Mouse (Mus musculus): Measurements from ENCODE around the gene H2al2a.
"Not testable (repeated sequence)": the region's sequence is repeated elsewhere in the genome, so short reads cannot be mapped to it uniquely, and the experiment has no call there.

Gene H2al2a

DNA sequence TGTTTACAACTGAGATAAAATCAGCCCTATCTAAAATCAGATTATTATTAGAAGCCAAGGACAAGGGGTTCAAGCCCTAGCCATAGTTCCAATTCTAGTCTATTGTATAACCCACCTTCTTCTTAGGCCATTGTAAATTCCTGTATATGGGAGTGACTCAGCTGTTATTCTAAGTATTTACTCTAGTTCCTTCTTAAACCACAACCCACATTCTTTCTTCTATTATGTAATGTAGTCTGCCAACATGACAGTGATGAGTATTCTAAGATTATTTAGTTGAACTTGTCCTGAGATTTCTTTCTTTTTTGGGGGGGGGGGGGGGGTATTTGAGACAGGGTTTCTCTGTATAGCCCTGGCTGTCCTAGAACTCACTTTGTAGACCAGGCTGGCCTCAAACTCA, 19.1 kb downstream of the H2al2a start:
- DNase-seq (ENCODE audit: extremely low read depth, low read depth, low spot score), result not testable (repeated sequence)

DNA sequence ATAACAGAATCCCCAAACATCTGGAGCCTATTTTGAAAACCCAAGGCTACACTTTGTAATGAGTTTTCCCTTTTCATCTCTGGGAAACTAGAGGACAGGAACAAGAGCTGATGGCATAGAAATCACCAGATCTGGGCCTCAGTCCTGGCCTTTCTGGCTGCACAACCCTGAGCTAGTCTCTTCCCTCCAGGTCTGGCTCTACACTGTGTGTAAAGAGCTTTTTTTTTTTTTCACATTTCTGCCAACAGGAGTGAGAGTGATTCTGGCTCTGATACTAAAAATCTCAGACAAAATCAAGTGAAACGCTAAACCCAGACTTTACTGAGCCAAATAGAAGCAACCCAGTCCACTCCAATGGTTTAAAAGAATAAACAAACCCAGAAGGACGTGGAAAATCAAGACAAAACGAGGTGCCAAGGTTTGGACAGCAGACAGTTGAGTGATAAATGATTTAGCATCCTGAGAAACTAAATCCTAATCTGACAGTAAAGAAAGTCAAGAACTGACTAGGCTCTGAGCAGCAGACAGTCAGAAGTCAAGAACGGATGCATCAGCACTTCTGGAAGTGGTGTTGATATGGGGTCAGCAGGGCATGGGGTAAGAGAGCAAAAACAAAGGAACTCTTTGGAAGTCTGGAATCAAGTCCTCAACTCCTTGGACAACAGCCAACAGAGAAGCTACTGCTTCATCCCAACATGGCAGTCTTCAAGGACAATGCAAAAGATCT, 21.0 kb downstream of the H2al2a start:
- DNase-seq (ENCODE audit: extremely low read depth, low read depth, low spot score), result no peak

DNA sequence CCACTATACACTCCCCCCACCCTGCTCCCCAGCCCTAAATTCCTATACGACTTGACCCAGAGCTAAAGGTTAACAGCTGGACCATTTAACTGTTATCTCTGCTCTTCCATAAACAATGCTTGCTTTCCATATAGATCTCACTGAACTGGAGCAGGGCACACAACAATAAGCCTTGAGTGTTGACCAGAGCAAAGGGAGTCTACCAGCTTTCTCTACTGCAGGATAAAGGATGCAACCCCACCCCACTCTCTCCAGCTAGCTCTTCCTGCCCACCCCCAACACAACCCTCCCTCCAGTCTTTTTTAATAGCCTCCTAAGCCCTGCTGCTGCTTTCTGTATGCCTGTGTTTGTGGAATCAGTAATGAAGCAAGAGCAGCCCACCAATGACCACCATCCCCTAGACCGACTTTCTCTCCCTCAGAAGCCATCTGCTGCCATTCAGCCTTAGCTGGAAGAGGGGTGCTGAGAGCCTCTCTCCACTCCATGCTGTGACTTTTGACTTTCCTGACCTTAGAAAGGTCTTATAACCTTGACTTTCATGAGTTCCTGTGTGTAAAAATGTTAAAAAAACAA, 22.8 kb downstream of the H2al2a start:
- DNase-seq (ENCODE audit: extremely low read depth, low read depth, low spot score), result no peak

DNA sequence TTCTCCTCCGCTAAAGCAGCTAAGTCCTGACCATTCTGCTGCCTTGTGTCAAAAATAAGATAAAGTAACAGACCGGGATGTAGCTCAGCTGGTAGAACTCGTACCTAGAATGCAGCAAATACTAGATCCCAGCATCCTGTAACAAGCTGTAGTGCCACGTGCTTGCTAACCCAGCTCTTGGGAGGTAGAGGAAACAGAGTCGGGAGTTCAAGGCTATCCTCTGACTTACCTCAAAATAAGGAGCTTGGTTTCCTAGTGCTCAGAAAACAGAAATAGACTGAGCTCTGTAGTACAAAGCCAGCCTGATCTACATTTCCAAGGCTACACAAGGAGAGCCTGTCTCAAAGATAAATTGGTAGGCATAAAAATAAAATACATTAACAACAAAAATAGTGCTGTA, 23.5 kb downstream of the H2al2a start:
- DNase-seq (ENCODE audit: extremely low read depth, low read depth, low spot score), result no peak

DNA sequence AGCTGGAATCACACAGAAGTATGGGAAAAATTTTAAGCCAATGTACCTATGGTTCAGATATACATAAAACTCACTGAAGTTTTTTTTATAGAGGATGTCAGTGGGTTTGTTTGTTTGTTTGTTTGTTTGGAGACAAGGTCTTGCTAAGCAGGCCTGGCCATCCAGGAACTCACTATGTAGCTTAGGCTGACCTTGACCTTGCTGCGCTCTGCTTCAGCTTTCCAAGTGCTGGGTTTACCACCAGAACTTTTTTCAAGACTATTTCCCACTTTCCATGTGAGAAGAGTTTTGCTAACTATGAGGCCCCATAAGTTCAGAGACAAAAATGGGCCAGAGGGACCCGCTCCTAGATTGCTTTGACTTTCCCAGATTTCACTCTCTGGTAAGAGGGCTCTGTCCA, 23.9 kb downstream of the H2al2a start:
- no peak for DNase-seq (ENCODE audit: extremely low read depth, low read depth, low spot score)

DNA sequence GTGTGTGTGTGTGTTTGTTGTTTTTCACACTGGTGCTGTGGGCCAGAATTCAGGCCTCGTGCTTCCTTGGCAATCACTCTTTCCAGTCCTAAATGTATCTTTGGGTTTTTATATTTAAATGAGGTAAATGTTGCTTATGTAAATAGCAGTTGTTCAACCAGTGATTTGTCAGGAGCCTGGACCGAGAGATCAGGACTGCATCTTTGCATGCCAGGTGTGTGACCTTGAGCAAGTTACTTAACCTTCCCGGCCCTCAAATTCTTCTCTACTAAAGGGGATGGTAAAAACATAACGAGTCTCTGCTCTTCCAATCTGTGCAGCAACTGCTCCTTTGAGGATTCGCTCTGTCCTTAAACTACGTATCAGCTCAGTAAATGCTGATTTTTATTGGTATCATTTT, 25.4 kb downstream of the H2al2a start:
- DNase-seq (ENCODE audit: extremely low read depth, low read depth, low spot score), result no peak

DNA sequence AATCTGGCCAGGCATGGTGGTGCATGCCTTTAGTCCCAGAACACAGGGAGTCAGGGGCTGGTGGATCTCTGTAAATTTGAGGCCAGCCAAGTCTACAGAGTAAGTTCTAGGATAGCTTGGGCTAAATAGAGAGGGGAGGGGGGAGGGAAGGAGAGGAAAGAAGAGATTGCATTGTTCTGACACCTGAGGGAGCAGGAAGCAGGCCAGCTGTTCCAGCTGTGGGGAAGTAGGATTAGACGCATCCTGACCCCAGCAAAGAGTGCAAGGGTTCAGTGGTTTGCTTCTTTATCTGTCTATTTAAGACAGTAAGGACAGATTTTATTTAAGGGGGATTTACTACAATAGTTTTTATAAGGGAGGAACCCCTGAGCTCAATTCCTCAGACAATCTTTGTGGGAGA, 26.1 kb downstream of the H2al2a start:
- DNase-seq (ENCODE audit: extremely low read depth, low read depth, low spot score), result no peak

DNA sequence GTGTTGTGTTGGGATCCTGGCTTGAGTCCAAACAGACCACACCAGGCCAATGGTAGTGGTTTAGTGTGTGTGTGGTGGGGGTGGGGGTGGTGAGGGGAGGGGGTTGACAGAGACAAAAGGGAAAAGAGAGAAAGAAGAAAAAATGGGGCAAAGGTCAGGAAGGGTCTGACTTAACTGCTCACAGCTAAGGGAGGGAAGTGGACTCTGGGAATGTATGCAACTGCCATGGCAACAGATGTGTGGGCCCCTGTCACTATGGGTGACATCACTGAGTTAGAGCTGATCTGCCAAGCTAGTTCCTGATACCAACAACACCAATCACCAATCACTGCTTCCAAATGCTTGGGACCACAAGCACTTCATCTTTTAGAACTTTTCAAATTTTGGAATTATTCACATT, 26.6 kb downstream of the H2al2a start:
- no peak for DNase-seq (ENCODE audit: extremely low read depth, low read depth, low spot score)

DNA sequence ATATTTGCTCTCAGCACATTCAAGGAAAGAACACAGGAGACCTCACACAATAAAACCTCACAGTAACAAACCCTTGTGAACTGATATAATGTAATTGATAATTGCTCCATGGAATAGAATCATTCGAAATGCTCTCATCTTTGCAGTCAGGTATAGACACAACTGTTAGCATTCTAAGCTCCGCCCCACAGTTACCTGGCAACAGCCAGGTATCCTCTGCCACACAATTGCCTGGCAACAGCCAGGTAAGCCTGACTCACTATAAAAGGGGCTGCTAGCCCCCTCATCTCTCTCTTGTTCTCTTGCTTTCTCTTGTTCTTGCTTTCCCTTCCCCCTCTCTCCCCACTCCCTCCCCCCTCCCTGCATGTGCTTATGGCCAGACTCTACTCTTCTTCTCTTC, 28.2 kb downstream of the H2al2a start:
- no peak for DNase-seq (ENCODE audit: extremely low read depth, low read depth, low spot score)

DNA sequence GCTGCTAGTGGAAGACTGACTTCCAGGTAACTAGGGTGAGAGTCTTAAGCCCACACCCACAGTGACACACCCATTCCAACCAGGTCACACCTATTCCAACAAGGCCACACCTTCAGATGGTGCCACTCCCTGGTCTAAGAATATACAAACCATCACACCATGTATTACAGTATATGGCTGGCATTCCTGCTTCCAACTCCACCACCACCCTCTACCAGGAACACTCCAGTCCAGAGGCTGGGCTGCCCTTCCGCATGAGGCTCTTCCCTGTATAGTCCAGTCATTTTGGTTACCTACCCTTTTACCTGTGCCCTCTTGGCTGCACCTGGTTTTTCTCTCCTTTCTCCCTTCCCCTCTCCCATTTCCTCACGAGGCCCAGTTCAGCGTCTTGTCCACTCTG, 28.7 kb downstream of the H2al2a start:
- DNase-seq (ENCODE audit: extremely low read depth, low read depth, low spot score), result not testable (repeated sequence)

DNA sequence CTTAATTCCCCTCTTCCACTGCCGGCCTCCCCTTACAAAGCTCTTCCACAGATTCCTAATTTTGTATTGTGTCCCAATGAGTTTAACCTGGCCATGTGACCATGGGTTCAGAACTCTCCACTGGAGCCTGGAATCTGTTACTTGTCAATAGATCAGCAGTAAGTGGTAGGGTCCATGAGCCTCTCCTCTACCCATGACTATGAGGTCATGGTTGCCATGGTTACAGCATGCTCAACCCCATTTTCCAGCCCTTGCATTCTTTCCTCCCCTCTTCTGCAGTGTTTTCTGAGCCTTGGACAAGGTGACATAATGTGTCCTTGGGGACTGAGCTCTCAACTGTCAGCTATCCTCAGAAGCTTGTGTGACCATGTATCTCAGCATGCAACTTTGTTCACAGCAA, 37.3 kb downstream of the H2al2a start:
- no peak for DNase-seq (ENCODE audit: extremely low read depth, low read depth, low spot score)

DNA sequence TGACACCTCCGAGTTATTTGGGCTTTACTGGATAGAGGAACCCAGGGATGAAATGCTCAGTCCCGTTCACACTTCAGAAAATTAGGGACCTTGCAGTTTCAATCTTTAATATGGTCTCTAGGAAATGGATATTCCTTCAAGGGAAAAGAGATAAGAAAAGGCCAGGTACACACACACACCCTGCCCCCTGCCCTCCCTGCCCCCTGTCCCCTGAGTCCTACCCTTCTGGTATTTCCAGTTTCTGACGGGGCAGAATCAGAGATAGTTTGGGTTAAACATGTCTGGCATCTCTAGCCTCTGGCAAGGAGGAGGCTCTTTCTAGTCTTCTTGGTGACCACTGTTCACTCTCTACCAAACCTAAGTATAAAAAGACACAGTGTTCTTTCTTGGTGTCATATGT, 49.9 kb downstream of the H2al2a start:
- no peak for DNase-seq (ENCODE audit: extremely low read depth, low read depth, low spot score)

Measured in fat pad, adult 2 months (tissue).